Mouse (Mus musculus) lung, postnatal 0 days (tissue): Measurements from ENCODE around the gene Arhgef40. TPM values are rescaled to one million over a fixed set of nuclear protein-coding genes. Genes with fewer than 3 reads are reported as not detected.

Source experiments
- ATAC-seq: fragments of 200-750 bp; cut with Nextera tagmentation; 2 replicates; pipeline ENCODE4 v1.8.0; 2017; ENCODE audit warnings: moderate library complexity
- DNase-seq: peaks from one replicate; pipeline ENCODE4 v3.0.0-alpha.2; 2016; ENCODE audit warnings: low spot score
- H3K27ac ChIP-seq: fragments of 300-500 bp; sonication (generic); 2 replicates; pipeline ENCODE4 v1.5.1; 2014; ENCODE audit warnings: antibody characterized with exemption, mild to moderate bottlenecking, low read length, mixed read lengths
- H3K27me3 ChIP-seq: fragments of 300-500 bp; sonication (generic); replicated peaks from 2 replicates; pipeline ENCODE4 v1.6.1; 2014; ENCODE audit warnings: low read length, mixed read lengths; ENCODE audit not compliant: insufficient read depth
- H3K36me3 ChIP-seq: fragments of 300-500 bp; sonication (generic); 2 replicates; pipeline ENCODE4 v1.6.1; 2014; ENCODE audit warnings: low read length, mixed read lengths; ENCODE audit not compliant: insufficient read depth
- H3K4me1 ChIP-seq: fragments of 300-500 bp; sonication (generic); 2 replicates; pipeline ENCODE4 v1.6.1; 2014; ENCODE audit warnings: antibody characterized with exemption, low read depth, low read length, mixed read lengths; ENCODE audit not compliant: insufficient read depth
- H3K4me2 ChIP-seq: fragments of 300-500 bp; sonication (generic); replicated peaks from 2 replicates; pipeline ENCODE4 v1.6.1; 2014; ENCODE audit warnings: low read depth, mild to moderate bottlenecking, low read length, moderate library complexity, mixed read lengths
- H3K4me3 ChIP-seq: fragments of 300-500 bp; sonication (generic); 2 replicates; pipeline ENCODE4 v1.5.1; 2014; ENCODE audit warnings: low read depth, low read length
- H3K9ac ChIP-seq: fragments of 300-500 bp; sonication (generic); replicated peaks from 2 replicates; pipeline ENCODE4 v1.6.1; 2014; ENCODE audit warnings: low read depth, mild to moderate bottlenecking
- H3K9me3 ChIP-seq: fragments of 300-500 bp; sonication (generic); 2 replicates; pipeline ENCODE4 v1.6.1; 2016; ENCODE audit warnings: low read length, mixed read lengths
- CTCF ChIP-seq: IDR thresholded peaks from 2 replicates; pipeline ENCODE4 v1.5.1; 2016; ENCODE audit warnings: antibody characterized with exemption, mild to moderate bottlenecking
- EP300 ChIP-seq: IDR thresholded peaks from 2 replicates; pipeline ENCODE4 v1.6.1; 2016; ENCODE audit warnings: antibody characterized with exemption, mild to moderate bottlenecking, control low read depth
- WGBS: fragments of 180-500 bp; shearing (Covaris S2); extraction: QIAGEN DNeasy Blood & Tissue Kit; methylation state at CpG from one replicate; pipeline ENCODE4 v1.1.7; 2014; 5-methylcytosine and 5-hydroxymethylcytosine counted together
- polyA plus RNA-seq: library from polyadenylated mRNA; unstranded; fragments of >200 nt; fragmentation: Nextera tagmentation; extraction: Ambion mirVana; gene quantifications from 2 replicates; pipeline ENCODE4 v1.2.1, GENCODE M21; 2015

Gene Arhgef40
- polyA plus RNA-seq, 1 experiment from 2014 or later: 46.3 TPM

DNA sequence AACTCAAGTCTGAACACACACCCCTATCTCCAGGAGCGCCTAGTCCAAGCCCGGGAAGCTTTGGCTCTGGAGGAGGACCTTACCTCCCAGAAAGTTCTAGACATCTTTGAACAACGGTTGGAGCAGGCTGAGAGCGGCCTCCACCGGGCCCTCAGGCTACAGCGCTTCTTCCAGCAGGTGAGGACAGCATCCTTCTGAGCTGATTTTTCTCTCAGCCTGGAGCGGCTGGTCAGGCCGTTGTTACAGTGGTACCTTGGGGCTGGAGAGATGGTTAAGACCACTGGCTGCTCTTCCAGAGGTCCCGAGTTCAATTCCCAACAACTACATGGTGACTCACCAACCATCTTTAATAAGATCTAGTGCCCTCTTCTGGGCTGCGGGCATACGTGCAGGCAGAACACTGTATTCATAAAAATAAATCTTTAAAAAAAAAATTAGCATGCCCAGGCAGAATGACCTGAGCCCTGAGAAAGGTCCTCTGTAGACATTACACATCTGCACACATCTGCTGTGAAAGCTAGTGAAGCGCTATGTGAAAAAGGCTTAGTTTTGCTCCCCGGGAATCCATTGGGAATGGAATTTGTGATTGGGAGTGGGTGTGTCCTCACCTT is 11.8 kb downstream of the Arhgef40 start:
- peak; percentile 46 for DNase-seq
- H3K9me3 ChIP-seq: no peaks in the 10 kb centered on the region
- no peak overlapping the region for H3K4me2 ChIP-seq
- H3K9ac ChIP-seq: no peak overlapping the region
- 86% methylated on average over 13 of the region's 13 CpGs for WGBS
- ATAC-seq: no peak
- H3K4me3 ChIP-seq: no peak overlapping the region
- H3K27ac ChIP-seq: no peak overlapping the region
- no peaks in the 10 kb centered on the region for H3K4me1 ChIP-seq
- H3K36me3 ChIP-seq: peaks cover 32% of the 10 kb centered on the region; the same call in 1 of the 2 replicates
- TF ChIP-seq EP300 (no peak), CTCF (peak; percentile 59)
- H3K27me3 ChIP-seq: no peaks in the 10 kb centered on the region

DNA sequence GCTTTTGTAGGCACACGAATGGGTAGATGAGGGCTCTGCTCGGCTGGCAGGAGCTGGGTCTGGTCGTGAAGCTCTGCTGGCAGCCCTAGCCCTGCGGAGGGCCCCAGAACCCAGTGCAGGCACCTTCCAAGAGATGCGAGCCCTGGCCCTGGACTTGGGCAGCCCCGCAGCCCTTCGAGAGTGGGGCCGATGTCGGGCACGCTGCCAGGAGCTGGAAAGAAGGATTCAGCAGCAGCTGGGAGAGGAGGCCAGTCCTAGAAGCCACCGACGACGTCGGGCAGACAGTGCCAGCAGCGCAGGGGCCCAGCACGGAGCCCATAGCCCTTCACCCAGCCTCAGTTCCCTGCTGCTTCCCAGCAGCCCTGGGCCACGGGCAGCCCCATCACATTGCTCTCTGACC is 12.3 kb downstream of the Arhgef40 start:
- TF ChIP-seq CTCF: no peak
- no peak for TF ChIP-seq EP300
- DNase-seq (no peak), ATAC-seq (no peak)
- H3K9ac ChIP-seq: no peak overlapping the region
- no peaks in the 10 kb centered on the region for H3K4me1 ChIP-seq
- H3K4me2 ChIP-seq: no peak overlapping the region
- 53% methylated on average over 15 of the region's 17 CpGs for WGBS
- peaks cover 28% of the 10 kb centered on the region; the same call in 1 of the 2 replicates for H3K36me3 ChIP-seq
- no peaks in the 10 kb centered on the region for H3K27me3 ChIP-seq
- H3K27ac ChIP-seq: no peak overlapping the region
- no peaks in the 10 kb centered on the region for H3K9me3 ChIP-seq
- H3K4me3 ChIP-seq: no peak overlapping the region

DNA sequence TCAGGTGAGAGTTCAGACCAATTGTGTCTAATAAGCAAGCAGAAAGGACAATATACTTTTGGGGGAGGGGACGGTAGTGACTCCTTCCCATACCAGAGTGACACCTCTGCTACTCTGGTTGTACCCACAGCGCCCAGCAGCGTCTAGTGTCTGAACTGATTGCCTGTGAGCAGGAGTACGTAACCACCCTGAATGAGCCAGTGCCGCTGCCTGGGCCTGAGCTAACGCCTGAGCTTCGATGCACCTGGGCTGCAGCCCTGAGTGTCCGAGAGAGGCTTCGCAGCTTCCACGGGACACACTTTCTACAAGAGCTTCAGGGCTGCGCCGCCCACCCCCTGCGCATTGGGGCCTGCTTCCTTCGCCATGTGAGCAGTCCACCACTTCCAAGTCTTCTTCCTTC is 13.0 kb downstream of the Arhgef40 start:
- H3K27me3 ChIP-seq: no peaks in the 10 kb centered on the region
- H3K4me1 ChIP-seq: no peaks in the 10 kb centered on the region
- ATAC-seq (no peak), DNase-seq (no peak)
- H3K9me3 ChIP-seq: no peaks in the 10 kb centered on the region
- H3K9ac ChIP-seq: no peak overlapping the region
- no peak overlapping the region for H3K4me3 ChIP-seq
- 89% methylated on average over 14 of the region's 14 CpGs for WGBS
- peaks cover 29% of the 10 kb centered on the region; the same call in 1 of the 2 replicates for H3K36me3 ChIP-seq
- no peak for TF ChIP-seq CTCF
- TF ChIP-seq EP300: no peak
- no peak overlapping the region for H3K4me2 ChIP-seq
- H3K27ac ChIP-seq: no peak overlapping the region

GRCm38 (mm10) chr14:52003981-52004495 is 19.5 kb downstream of the Arhgef40 start:
- no peaks in the 10 kb centered on the region for H3K4me1 ChIP-seq
- TF ChIP-seq EP300: no peak
- TF ChIP-seq CTCF: no peak
- H3K27me3 ChIP-seq: no peaks in the 10 kb centered on the region
- H3K9me3 ChIP-seq: no peaks in the 10 kb centered on the region
- no peak overlapping the region for H3K4me3 ChIP-seq
- ATAC-seq (no peak), DNase-seq (peak; percentile 45)
- no peak overlapping the region for H3K4me2 ChIP-seq
- peaks cover 30% of the 10 kb centered on the region for H3K36me3 ChIP-seq
- WGBS: 53% methylated on average over 16 of the region's 16 CpGs
- H3K27ac ChIP-seq: no peak overlapping the region
- no peak overlapping the region for H3K9ac ChIP-seq

DNA sequence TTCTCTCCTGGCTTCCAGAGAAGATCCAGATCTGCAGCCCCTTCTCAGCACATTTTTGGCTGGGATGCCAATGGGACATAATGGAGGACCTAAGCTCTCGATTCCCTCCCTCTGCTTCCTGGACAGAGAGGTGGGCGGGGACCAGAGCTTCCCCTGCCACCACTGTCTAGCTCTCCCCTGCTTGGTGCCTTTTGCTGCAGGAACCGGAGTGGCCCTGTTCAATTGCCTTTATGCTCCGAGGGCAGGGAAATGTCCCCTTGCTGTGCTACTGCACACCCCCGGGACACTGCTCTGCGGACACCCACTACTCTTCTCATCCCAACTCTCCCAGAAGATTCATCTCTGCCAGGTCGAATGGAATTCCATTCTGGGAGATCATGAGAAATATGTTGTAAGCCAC is 20.6 kb downstream of the Arhgef40 start:
- Histone ChIP-seq H3K27me3 (no peaks in the 10 kb centered on the region), H3K4me3 (no peak overlapping the region), H3K9me3 (no peaks in the 10 kb centered on the region), H3K4me1 (no peaks in the 10 kb centered on the region), H3K27ac (no peak overlapping the region), H3K36me3 (peaks cover 30% of the 10 kb centered on the region), H3K4me2 (no peak overlapping the region), H3K9ac (no peak overlapping the region)
- 75% methylated on average over 7 of the region's 7 CpGs for WGBS
- TF ChIP-seq CTCF (no peak), EP300 (no peak)
- no peak for ATAC-seq
- DNase-seq: no peak

- H3K4me3 ChIP-seq: no peak overlapping the region
- TF ChIP-seq CTCF (no peak), EP300 (no peak)
- no peak overlapping the region for H3K4me2 ChIP-seq
- 78% methylated on average over 6 of the region's 6 CpGs for WGBS
- DNase-seq (no peak), ATAC-seq (no peak)
- H3K9ac ChIP-seq: no peak overlapping the region
- H3K36me3 ChIP-seq: peaks cover 30% of the 10 kb centered on the region
- peaks cover 3% of the 10 kb centered on the region; the same call in 1 of the 2 replicates for H3K4me1 ChIP-seq
- no peaks in the 10 kb centered on the region for H3K9me3 ChIP-seq
- H3K27ac ChIP-seq: no peak overlapping the region
- no peaks in the 10 kb centered on the region for H3K27me3 ChIP-seq
Observed at GRCm38 (mm10) chr14:52005616-52006015, 21.1 kb downstream of the Arhgef40 start.
